Mouse (Mus musculus): ENCODE measurements around the gene Wnk2.

- no peak for TF ChIP-seq CTCF (IDR thresholded peaks at IDR 0.05; ENCODE audit: borderline replicate concordance, insufficient read depth, low read length)
- no peak for TF ChIP-seq POLR2A (IDR thresholded peaks at IDR 0.05; ENCODE audit: low read depth, low read length)
Observed at GRCm38 (mm10) chr13:49148687-49149086, 873 bp upstream of the Wnk2 start.

Data from embryonic fibroblast, embryonic 13.5 days (primary cell).